Mouse (Mus musculus): ENCODE measurements around the gene Ncam1. TPM values are rescaled to one million over a fixed set of nuclear protein-coding genes. Genes with fewer than 3 reads are reported as not detected.

Ncam1 gene
- total and polyA plus RNA-seq, 3 experiments, result 4.1 to 5.4 (median 4.7) TPM

DNA sequence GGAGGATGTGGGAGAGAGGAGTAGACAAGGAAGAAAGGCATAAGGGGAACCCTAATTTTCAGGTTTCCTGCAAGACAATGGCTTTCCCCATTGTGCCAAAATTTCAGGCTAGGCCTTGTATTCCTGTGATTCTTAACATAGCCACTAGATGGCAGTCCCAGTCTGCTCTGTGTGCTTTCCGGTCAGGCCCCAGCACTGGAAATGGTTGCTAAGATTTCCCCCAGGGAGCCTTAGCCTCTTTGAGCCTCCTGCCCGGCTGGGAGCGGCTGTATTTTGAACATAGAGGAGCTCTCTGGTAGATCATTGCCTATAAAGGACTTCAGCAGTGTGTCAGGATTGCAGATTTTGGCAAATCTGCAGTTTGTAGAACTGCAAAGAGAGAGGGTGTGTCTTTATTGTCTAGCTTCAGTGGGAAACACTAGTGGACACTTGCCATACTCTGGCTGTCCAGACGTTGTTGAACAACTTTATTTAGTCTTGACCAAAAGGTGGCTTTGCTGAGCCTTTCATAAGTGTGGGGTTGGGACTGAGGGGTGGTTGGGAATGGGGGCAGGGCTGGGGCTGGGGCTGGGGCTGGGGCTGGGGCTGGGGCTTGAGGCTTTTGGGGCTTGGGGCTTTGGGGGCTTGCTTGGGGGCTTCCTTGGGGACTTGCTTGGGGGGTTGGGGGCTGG is 304.6 kb downstream of the Ncam1 start:
- H3K36me3 ChIP-seq (ENCODE audit: control insufficient read depth, insufficient read depth, low read length), result no peaks in the 10 kb centered on the region
- TF ChIP-seq POLR2A (IDR thresholded peaks at IDR 0.05; ENCODE audit: insufficient read depth, low read depth, low read length), result no peak
- TF ChIP-seq CTCF (IDR thresholded peaks at IDR 0.05), result peak; percentile 99
- TF ChIP-seq EP300 (IDR thresholded peaks at IDR 0.05; ENCODE audit: insufficient read depth, low read depth, low read length), result peak; percentile 92
- no peak overlapping the region for H3K4me3 ChIP-seq
- no peaks in the 10 kb centered on the region for H3K79me2 ChIP-seq (replicated peaks; ENCODE audit: control insufficient read depth, insufficient read depth, low read length)
- no peaks in the 10 kb centered on the region for H3K27me3 ChIP-seq (ENCODE audit: control insufficient read depth, insufficient read depth, low read length)
- DNase-seq, result peak; percentile 51 to 57
- intact Hi-C loops (cut with DNase I), result loop anchor here (2.0 to 5.0 kb wide), 4 partner anchors 123 to 1038 kb away; no protein-coding TSS in a partner anchor
- H3K27ac ChIP-seq, result no peak overlapping the region
- no peaks in the 10 kb centered on the region; the same call in 1 of the 2 replicates for H3K4me1 ChIP-seq (ENCODE audit: control insufficient read depth, insufficient read depth, low read length)
- peak overlapping the region; percentile 11; the same call in 1 of the 2 replicates for H3K9ac ChIP-seq (ENCODE audit: low read depth, low read length)
- 2% methylated on average over 4 of the region's 4 CpGs for WGBS

DNA sequence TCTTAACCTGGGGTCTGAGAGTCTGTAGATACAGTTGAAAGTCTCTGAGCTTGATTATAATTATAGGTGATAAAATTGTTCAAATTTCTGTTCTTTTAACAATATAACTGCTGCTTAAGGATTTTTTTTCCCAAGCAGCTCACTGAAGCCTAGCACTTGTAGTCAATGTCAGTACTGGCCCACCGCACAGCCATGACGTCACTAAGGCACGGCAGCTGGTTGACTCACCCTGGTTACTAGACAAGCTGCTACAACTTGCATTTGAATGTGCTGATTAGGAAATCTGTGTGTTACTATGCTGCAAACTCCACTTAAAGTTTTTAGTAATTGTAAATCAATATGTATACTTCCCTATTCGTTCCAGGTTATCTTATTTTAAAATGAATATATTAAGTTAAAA is 308.1 kb downstream of the Ncam1 start:
- Histone ChIP-seq H3K9ac (ENCODE audit: low read depth, low read length) (no peak overlapping the region), H3K27me3 (ENCODE audit: control insufficient read depth, insufficient read depth, low read length) (no peaks in the 10 kb centered on the region), H3K4me1 (ENCODE audit: control insufficient read depth, insufficient read depth, low read length) (peaks cover 3% of the 10 kb centered on the region; the same call in 1 of the 2 replicates), H3K79me2 (replicated peaks; ENCODE audit: control insufficient read depth, insufficient read depth, low read length) (no peaks in the 10 kb centered on the region), H3K4me3 (no peak overlapping the region), H3K36me3 (ENCODE audit: control insufficient read depth, insufficient read depth, low read length) (no peaks in the 10 kb centered on the region), H3K27ac (no peak overlapping the region)
- WGBS, result 65% methylated on average over 4 of the region's 4 CpGs
- TF ChIP-seq POLR2A (IDR thresholded peaks at IDR 0.05; ENCODE audit: insufficient read depth, low read depth, low read length), result no peak
- no peak for TF ChIP-seq CTCF (IDR thresholded peaks at IDR 0.05)
- no peak for TF ChIP-seq EP300 (IDR thresholded peaks at IDR 0.05; ENCODE audit: insufficient read depth, low read depth, low read length)
- DNase-seq, result no peak
- intact Hi-C loops (cut with DNase I), result loop anchor here (1.0 to 5.0 kb wide), 3 partner anchors 127 to 1042 kb away; no protein-coding TSS in a partner anchor

DNA sequence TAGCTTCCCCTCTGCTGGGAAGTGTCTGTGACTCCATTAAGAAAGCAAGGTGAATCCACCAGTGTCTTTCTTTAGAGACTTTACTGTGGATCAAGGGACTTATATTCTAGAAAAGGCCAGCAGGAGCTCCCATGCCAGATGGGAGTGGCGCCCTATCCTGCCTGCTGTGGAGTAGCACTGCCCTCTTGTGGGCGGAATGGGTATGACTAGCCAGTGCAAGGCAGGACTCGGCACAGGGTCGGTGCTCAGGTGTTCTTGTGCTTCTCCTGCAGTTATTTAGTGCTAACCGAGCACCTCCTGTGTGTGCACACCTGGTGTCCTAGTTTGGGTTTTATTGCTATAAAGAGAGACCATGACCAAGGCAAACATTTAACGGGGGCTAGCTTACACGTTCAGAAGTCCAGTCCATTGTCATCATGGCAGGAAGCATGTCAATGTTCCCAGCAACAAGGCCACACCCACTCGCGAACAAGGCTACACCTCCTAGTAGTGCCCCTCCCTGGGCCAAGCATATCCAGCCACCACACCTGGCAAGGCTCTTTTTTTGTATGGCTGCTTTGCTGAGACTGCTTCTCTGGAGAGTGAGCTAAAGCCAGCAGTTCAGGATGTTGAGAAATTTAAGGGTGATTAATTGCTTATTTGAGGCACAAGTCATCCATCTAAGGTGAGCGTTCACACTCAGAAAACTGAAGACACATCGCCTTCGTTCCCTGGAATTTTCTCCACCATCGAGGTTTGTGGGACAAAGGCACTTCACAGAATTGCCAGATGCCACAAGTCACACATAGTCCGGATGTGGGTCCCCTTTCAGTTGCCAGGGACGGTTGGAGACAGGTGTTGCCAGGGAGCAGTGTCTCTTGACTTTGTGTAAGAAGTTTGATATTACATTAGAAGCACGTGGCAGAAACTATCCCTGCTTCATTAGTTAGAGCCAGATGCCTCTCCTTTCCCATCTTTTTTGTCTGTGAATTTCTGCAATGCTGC is 309.5 kb downstream of the Ncam1 start:
- intact Hi-C loops (cut with DNase I), result loop anchor here (1.0 kb wide), 2 partner anchors 242 to 408 kb away; partner anchors contain the start of gene Tmprss5
- 29% methylated on average over 16 of the region's 16 CpGs for WGBS
- peaks cover 3% of the 10 kb centered on the region for H3K4me1 ChIP-seq (ENCODE audit: control insufficient read depth, insufficient read depth, low read length)
- TF ChIP-seq POLR2A (IDR thresholded peaks at IDR 0.05; ENCODE audit: insufficient read depth, low read depth, low read length) (no peak), EP300 (IDR thresholded peaks at IDR 0.05; ENCODE audit: insufficient read depth, low read depth, low read length) (peak; percentile 91; the same call in 1 of the 2 replicates)
- H3K4me3 ChIP-seq, result no peak overlapping the region
- H3K36me3 ChIP-seq (ENCODE audit: control insufficient read depth, insufficient read depth, low read length), result no peaks in the 10 kb centered on the region
- no peaks in the 10 kb centered on the region for H3K27me3 ChIP-seq (ENCODE audit: control insufficient read depth, insufficient read depth, low read length)
- no peak overlapping the region for H3K27ac ChIP-seq
- no peak overlapping the region for H3K9ac ChIP-seq (ENCODE audit: low read depth, low read length)
- no peaks in the 10 kb centered on the region for H3K79me2 ChIP-seq (replicated peaks; ENCODE audit: control insufficient read depth, insufficient read depth, low read length)
- peak; percentile 80 to 92 for DNase-seq

DNA sequence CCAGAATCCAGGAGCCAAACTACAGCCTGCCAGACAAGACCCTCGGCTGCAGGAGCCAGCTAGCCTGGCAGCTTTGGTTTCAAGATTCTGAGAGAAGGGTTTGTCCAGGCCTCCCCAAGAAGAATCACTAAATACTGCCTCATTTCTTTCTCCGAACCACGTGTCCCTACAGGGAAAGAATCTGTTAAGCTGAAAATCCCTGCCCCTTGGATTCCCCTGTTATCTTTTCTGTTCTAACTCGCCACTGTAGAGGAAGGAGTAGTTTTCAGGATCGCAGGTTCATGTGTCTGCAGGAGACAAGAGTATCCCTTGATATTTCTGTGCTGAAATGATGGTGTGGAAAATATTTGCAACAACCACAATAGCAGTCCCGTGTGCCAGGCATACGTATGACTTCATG is 310.5 kb downstream of the Ncam1 start:
- intact Hi-C loops (cut with DNase I), result no loop called here
- Histone ChIP-seq H3K79me2 (replicated peaks; ENCODE audit: control insufficient read depth, insufficient read depth, low read length) (no peaks in the 10 kb centered on the region), H3K4me1 (ENCODE audit: control insufficient read depth, insufficient read depth, low read length) (peaks cover 3% of the 10 kb centered on the region), H3K27me3 (ENCODE audit: control insufficient read depth, insufficient read depth, low read length) (no peaks in the 10 kb centered on the region), H3K4me3 (no peak overlapping the region), H3K9ac (ENCODE audit: low read depth, low read length) (no peak overlapping the region), H3K27ac (no peak overlapping the region), H3K36me3 (ENCODE audit: control insufficient read depth, insufficient read depth, low read length) (no peaks in the 10 kb centered on the region)
- 74% methylated on average over 7 of the region's 7 CpGs for WGBS
- no peak for TF ChIP-seq CTCF (IDR thresholded peaks at IDR 0.05)
- TF ChIP-seq POLR2A (IDR thresholded peaks at IDR 0.05; ENCODE audit: insufficient read depth, low read depth, low read length), result no peak
- TF ChIP-seq EP300 (IDR thresholded peaks at IDR 0.05; ENCODE audit: insufficient read depth, low read depth, low read length), result no peak
- no peak for DNase-seq

DNA sequence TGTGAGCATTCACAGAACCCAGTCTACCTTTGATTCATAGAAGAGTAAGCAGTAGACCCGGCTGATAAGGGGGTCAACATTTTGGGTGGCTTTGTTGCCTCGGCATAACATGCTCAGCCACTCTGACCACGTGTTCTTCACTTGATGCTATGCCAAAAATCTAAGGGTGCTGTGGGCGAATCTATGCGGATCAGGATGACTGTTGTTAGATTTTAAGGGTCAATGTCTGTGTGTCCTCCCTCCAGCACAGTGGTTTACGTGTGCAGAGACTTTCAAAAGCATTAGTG is 311.1 kb downstream of the Ncam1 start:
- 83% methylated on average over 6 of the region's 6 CpGs for WGBS
- no peak overlapping the region for H3K4me3 ChIP-seq
- no peak for DNase-seq
- H3K9ac ChIP-seq (ENCODE audit: low read depth, low read length), result no peak overlapping the region
- no peaks in the 10 kb centered on the region for H3K27me3 ChIP-seq (ENCODE audit: control insufficient read depth, insufficient read depth, low read length)
- peaks cover 3% of the 10 kb centered on the region for H3K4me1 ChIP-seq (ENCODE audit: control insufficient read depth, insufficient read depth, low read length)
- intact Hi-C loops (cut with DNase I), result no loop called here
- no peaks in the 10 kb centered on the region for H3K36me3 ChIP-seq (ENCODE audit: control insufficient read depth, insufficient read depth, low read length)
- TF ChIP-seq CTCF (IDR thresholded peaks at IDR 0.05), result no peak
- no peak for TF ChIP-seq POLR2A (IDR thresholded peaks at IDR 0.05; ENCODE audit: insufficient read depth, low read depth, low read length)
- TF ChIP-seq EP300 (IDR thresholded peaks at IDR 0.05; ENCODE audit: insufficient read depth, low read depth, low read length), result no peak
- no peak overlapping the region for H3K27ac ChIP-seq
- H3K79me2 ChIP-seq (replicated peaks; ENCODE audit: control insufficient read depth, insufficient read depth, low read length), result no peaks in the 10 kb centered on the region

Measured in heart, adult 2 months (tissue).